Mouse (Mus musculus) forebrain, embryonic 16.5 days (tissue): Measurements from ENCODE around the gene Dennd5b. TPM values are rescaled to one million over a fixed set of nuclear protein-coding genes. Genes with fewer than 3 reads are reported as not detected.

ENCODE experiments used
- ATAC-seq: fragments of 200-750 bp; cut with Nextera tagmentation; 2 replicates; pipeline ENCODE4 v1.8.0; 2017; ENCODE audit warnings: mild to moderate bottlenecking, moderate library complexity
- H3K27ac ChIP-seq: fragments of 300-500 bp; sonication (generic); 2 replicates; pipeline ENCODE4 v1.5.1; 2014; ENCODE audit warnings: low read length, control low read depth
- H3K27me3 ChIP-seq: fragments of 300-500 bp; sonication (generic); replicated peaks from 2 replicates; pipeline ENCODE4 v1.6.1; 2014; ENCODE audit warnings: low read length; ENCODE audit not compliant: control insufficient read depth, insufficient read depth
- H3K36me3 ChIP-seq: fragments of 300-500 bp; sonication (generic); 2 replicates; pipeline ENCODE4 v1.6.1; 2014; ENCODE audit not compliant: control insufficient read depth, insufficient read depth
- H3K4me1 ChIP-seq: fragments of 300-500 bp; sonication (generic); replicated peaks from 2 replicates; pipeline ENCODE4 v1.6.1; 2014; ENCODE audit warnings: low read length; ENCODE audit not compliant: control insufficient read depth, insufficient read depth
- H3K4me2 ChIP-seq: fragments of 300-500 bp; sonication (generic); 2 replicates; pipeline ENCODE4 v1.6.1; 2014; ENCODE audit warnings: mild to moderate bottlenecking, low read length, control low read depth
- H3K4me3 ChIP-seq: fragments of 300-500 bp; sonication (generic); replicated peaks from 2 replicates; pipeline ENCODE4 v1.5.1; 2014; ENCODE audit warnings: mild to moderate bottlenecking, low read length, control low read depth
- H3K9ac ChIP-seq: fragments of 300-500 bp; sonication (generic); replicated peaks from 2 replicates; pipeline ENCODE4 v1.6.1; 2014; ENCODE audit warnings: low read depth, low read length, control low read depth
- H3K9me3 ChIP-seq: fragments of 300-500 bp; sonication (generic); 2 replicates; pipeline ENCODE4 v1.6.1; 2016; ENCODE audit warnings: low read length; ENCODE audit not compliant: control insufficient read depth
- WGBS: fragments of 180-500 bp; shearing (Covaris S2); extraction: QIAGEN DNeasy Blood & Tissue Kit; methylation state at CpG from one replicate; pipeline ENCODE4 v1.1.7; 2014; 5-methylcytosine and 5-hydroxymethylcytosine counted together
- polyA plus RNA-seq: library from polyadenylated mRNA; unstranded; fragments of >200 nt; fragmentation: Nextera tagmentation; extraction: Ambion mirVana; gene quantifications from 2 replicates; pipeline ENCODE4 v1.2.1, GENCODE M21; 2015

Dennd5b gene
- polyA plus RNA-seq, 1 experiment from 2014 or later: 15.2 TPM

- H3K27me3 ChIP-seq: no peaks in the 10 kb centered on the region
- no peak overlapping the region for H3K27ac ChIP-seq
- no peak overlapping the region for H3K4me2 ChIP-seq
- H3K9ac ChIP-seq: no peak overlapping the region
- 75% methylated on average over 2 of the region's 2 CpGs for WGBS
- H3K4me3 ChIP-seq: no peak overlapping the region
- H3K36me3 ChIP-seq: no peaks in the 10 kb centered on the region
- H3K4me1 ChIP-seq: no peaks in the 10 kb centered on the region
- H3K9me3 ChIP-seq: no peaks in the 10 kb centered on the region
- ATAC-seq: no peak
Measured at GRCm38 (mm10) chr6:149108909-149109308, 7.4 kb upstream of the Dennd5b start.

GRCm38 (mm10) chr6:149107615-149108014 is 6.1 kb upstream of the Dennd5b start:
- ATAC-seq: no peak

GRCm38 (mm10) chr6:149103451-149103850 is 2.0 kb upstream of the Dennd5b start:
- no peak overlapping the region for H3K27ac ChIP-seq
- 64% methylated on average over 1 of the region's 1 CpGs for WGBS
- H3K4me2 ChIP-seq: no peak overlapping the region
- H3K4me3 ChIP-seq: no peak overlapping the region
- H3K36me3 ChIP-seq: no peaks in the 10 kb centered on the region
- no peak for ATAC-seq
- no peaks in the 10 kb centered on the region for H3K9me3 ChIP-seq
- H3K9ac ChIP-seq: no peak overlapping the region
- no peaks in the 10 kb centered on the region for H3K27me3 ChIP-seq
- peaks cover 5% of the 10 kb centered on the region; the same call in 1 of the 2 replicates for H3K4me1 ChIP-seq

More at GRCm38 (mm10) chr6:149107615-149108014, 6.1 kb upstream of the Dennd5b start:
- no peak overlapping the region for H3K27ac ChIP-seq
- no peaks in the 10 kb centered on the region for H3K36me3 ChIP-seq
- no peaks in the 10 kb centered on the region for H3K4me1 ChIP-seq
- no peak overlapping the region for H3K4me3 ChIP-seq
- H3K27me3 ChIP-seq: no peaks in the 10 kb centered on the region
- 76% methylated on average over 3 of the region's 3 CpGs for WGBS
- no peak overlapping the region for H3K4me2 ChIP-seq
- H3K9me3 ChIP-seq: no peaks in the 10 kb centered on the region
- H3K9ac ChIP-seq: no peak overlapping the region

GRCm38 (mm10) chr6:149101943-149102243 is 413 bp upstream of the Dennd5b start:
- no peaks in the 10 kb centered on the region for H3K36me3 ChIP-seq
- 9% methylated on average over 7 of the region's 7 CpGs for WGBS
- H3K27me3 ChIP-seq: no peaks in the 10 kb centered on the region
- H3K27ac ChIP-seq: peak overlapping the region; percentile 94
- H3K4me3 ChIP-seq: peak overlapping the region; percentile 76
- H3K4me1 ChIP-seq: peaks cover 5% of the 10 kb centered on the region; the same call in 1 of the 2 replicates
- H3K4me2 ChIP-seq: peak overlapping the region; percentile 58
- peak overlapping the region; percentile 81 for H3K9ac ChIP-seq
- no peak for ATAC-seq
- no peaks in the 10 kb centered on the region for H3K9me3 ChIP-seq

GRCm38 (mm10) chr6:149100174-149101075 is 1.1 kb downstream of the Dennd5b start:
- Histone ChIP-seq H3K9me3 (no peaks in the 10 kb centered on the region), H3K27ac (peak overlapping the region; percentile 94), H3K36me3 (no peaks in the 10 kb centered on the region), H3K27me3 (no peaks in the 10 kb centered on the region), H3K4me2 (peak overlapping the region; percentile 58), H3K4me1 (peaks cover 5% of the 10 kb centered on the region; the same call in 1 of the 2 replicates), H3K9ac (peak overlapping the region; percentile 81), H3K4me3 (peak overlapping the region; percentile 76)
- under 1% methylated on average over 52 of the region's 52 CpGs for WGBS
- peak; percentile 64 for ATAC-seq

GRCm38 (mm10) chr6:149098993-149099392 is 2.5 kb downstream of the Dennd5b start:
- H3K27me3 ChIP-seq: no peaks in the 10 kb centered on the region
- ATAC-seq: no peak
- H3K27ac ChIP-seq: no peak overlapping the region
- H3K9me3 ChIP-seq: no peaks in the 10 kb centered on the region
- H3K4me2 ChIP-seq: no peak overlapping the region
- H3K4me1 ChIP-seq: peaks cover 5% of the 10 kb centered on the region; the same call in 1 of the 2 replicates
- H3K4me3 ChIP-seq: no peak overlapping the region
- no peaks in the 10 kb centered on the region for H3K36me3 ChIP-seq
- no peak overlapping the region for H3K9ac ChIP-seq

GRCm38 (mm10) chr6:149097276-149097675 is 4.2 kb downstream of the Dennd5b start:
- Histone ChIP-seq H3K4me1 (peaks cover 5% of the 10 kb centered on the region; the same call in 1 of the 2 replicates), H3K36me3 (no peaks in the 10 kb centered on the region), H3K9ac (no peak overlapping the region), H3K4me2 (no peak overlapping the region), H3K27me3 (no peaks in the 10 kb centered on the region), H3K27ac (no peak overlapping the region), H3K4me3 (no peak overlapping the region), H3K9me3 (no peaks in the 10 kb centered on the region)
- 83% methylated on average over 1 of the region's 1 CpGs for WGBS
- ATAC-seq: no peak

GRCm38 (mm10) chr6:149096233-149096632 is 5.2 kb downstream of the Dennd5b start:
- Histone ChIP-seq H3K36me3 (no peaks in the 10 kb centered on the region), H3K27me3 (no peaks in the 10 kb centered on the region), H3K27ac (no peak overlapping the region), H3K9me3 (no peaks in the 10 kb centered on the region), H3K4me3 (no peak overlapping the region), H3K4me2 (no peak overlapping the region), H3K4me1 (peaks cover 5% of the 10 kb centered on the region; the same call in 1 of the 2 replicates), H3K9ac (no peak overlapping the region)
- WGBS: 85% methylated on average over 2 of the region's 2 CpGs
- ATAC-seq: no peak

GRCm38 (mm10) chr6:149095389-149095788 is 6.1 kb downstream of the Dennd5b start:
- ATAC-seq: no peak
- H3K9ac ChIP-seq: no peak overlapping the region
- no peak overlapping the region for H3K27ac ChIP-seq
- peaks cover 5% of the 10 kb centered on the region; the same call in 1 of the 2 replicates for H3K4me1 ChIP-seq
- 39% methylated on average over 6 of the region's 6 CpGs for WGBS
- H3K4me3 ChIP-seq: no peak overlapping the region
- H3K9me3 ChIP-seq: no peaks in the 10 kb centered on the region
- no peaks in the 10 kb centered on the region for H3K36me3 ChIP-seq
- no peak overlapping the region for H3K4me2 ChIP-seq
- no peaks in the 10 kb centered on the region for H3K27me3 ChIP-seq
